8 mouse cellular contexts compared by ENCODE assay signal in genomic region chr7:90265289-90265970, GRCm38 (mm10). TPM values are rescaled to one million over a fixed set of nuclear protein-coding genes. Genes with fewer than 3 reads are reported as not detected.
A peak's percentile ranks its signal among the peaks of the same experiment; 100 is the strongest.
DNase-seq lines count a peak whose midpoint lies in the region; ATAC-seq and TF ChIP-seq lines count a peak whose summit lies in the region.

Gene Ccdc83 (minus strand): TSS chr7:90265777.

- intact Hi-C loops in heart, adult 2 months (cut with DNase I) = loop anchor here (1.0 to 10.0 kb wide), 4 partner anchors 113 to 761 kb away; no protein-coding TSS in a partner anchor

- H3K79me2 ChIP-seq in heart, adult 2 months (replicated peaks; ENCODE audit: control insufficient read depth, insufficient read depth, low read length) = no peaks in the 10 kb centered on the region

- peak; percentile 85 for DNase-seq in 3T3-L1 (ENCODE audit: low read depth, low spot score)
- DNase-seq in adrenal gland, postnatal 36 days = peak; percentile 84 to 87
- DNase-seq in heart, adult 2 months = peak; percentile 82 to 84
- peak; percentile 85 for DNase-seq in kidney, adult 2 months
- peak; percentile 83 for DNase-seq in limb, embryonic 11.5 days (ENCODE audit: low spot score)
- DNase-seq in midbrain, embryonic 14.5 days = peak; percentile 90
- DNase-seq in spleen, adult 12 weeks (ENCODE audit: low spot score) = peak; percentile 53

- H3K4me3 ChIP-seq in embryonic facial prominence, embryonic 13.5 days = peak within 1 kb of the TSS; percentile 37
- H3K4me3 ChIP-seq in heart, adult 2 months = peak within 1 kb of the TSS; percentile 33
- no peak within 1 kb of the TSS for H3K4me3 ChIP-seq in kidney, adult 2 months (ENCODE audit: insufficient read depth, low read depth, low read length)
- no peak within 1 kb of the TSS for H3K4me3 ChIP-seq in limb, embryonic 11.5 days (ENCODE audit: low read depth, low read length)
- H3K4me3 ChIP-seq in midbrain, embryonic 14.5 days (replicated peaks; ENCODE audit: low read depth, low read length) = peak within 1 kb of the TSS; percentile 18; the same call in 1 of the 2 replicates

- no peak for TF ChIP-seq POLR2A in heart, adult 2 months (IDR thresholded peaks at IDR 0.05; ENCODE audit: insufficient read depth, low read depth, low read length)
- no peak for TF ChIP-seq POLR2A in kidney, adult 2 months (IDR thresholded peaks at IDR 0.05; ENCODE audit: low read depth, low read length)

- H3K9ac ChIP-seq in embryonic facial prominence, embryonic 13.5 days = peak within 1 kb of the TSS; percentile 57; the same call in 1 of the 2 replicates
- 0 out of 2 replicates have a peak within 1 kb of the TSS, but pooled peaks have one; percentile 17 for H3K9ac ChIP-seq in heart, adult 2 months (ENCODE audit: low read depth, low read length)
- no peak within 1 kb of the TSS for H3K9ac ChIP-seq in limb, embryonic 11.5 days (ENCODE audit: low read length)
- H3K9ac ChIP-seq in midbrain, embryonic 14.5 days (replicated peaks; ENCODE audit: low read length) = peak within 1 kb of the TSS; percentile 20; the same call in 1 of the 2 replicates

- TF ChIP-seq EP300 in heart, adult 2 months (IDR thresholded peaks at IDR 0.05; ENCODE audit: insufficient read depth, low read depth, low read length) = peak; percentile 75; the same call in 1 of the 2 replicates

- peak within 1 kb of the TSS; percentile 66 for H3K4me2 ChIP-seq in embryonic facial prominence, embryonic 13.5 days
- H3K4me2 ChIP-seq in limb, embryonic 11.5 days (ENCODE audit: low read depth, severe bottlenecking) = peak within 1 kb of the TSS; percentile 44; the same call in 1 of the 2 replicates
- peak within 1 kb of the TSS; percentile 56 for H3K4me2 ChIP-seq in midbrain, embryonic 14.5 days (ENCODE audit: low read length)

- peak; percentile 97 for TF ChIP-seq CTCF in heart, adult 2 months (IDR thresholded peaks at IDR 0.05)
- peak; percentile 93 for TF ChIP-seq CTCF in kidney, adult 2 months (conservative IDR thresholded peaks at IDR 0.05; ENCODE audit: insufficient read depth, insufficient read length, low read depth, low read length)

- ATAC-seq in embryonic facial prominence, embryonic 13.5 days (ENCODE audit: insufficient number of reproducible peaks, insufficient read depth, low FRiP score, low TSS enrichment, low read depth) = peak; percentile 78
- ATAC-seq in limb, embryonic 11.5 days (ENCODE audit: insufficient number of reproducible peaks, low FRiP score, low TSS enrichment, low read depth) = peak; percentile 83
- peak; percentile 81 for ATAC-seq in midbrain, embryonic 14.5 days (ENCODE audit: low FRiP score, low TSS enrichment)

- H3K36me3 ChIP-seq in embryonic facial prominence, embryonic 13.5 days = no peaks in the 10 kb centered on the region
- no peaks in the 10 kb centered on the region for H3K36me3 ChIP-seq in heart, adult 2 months (ENCODE audit: control insufficient read depth, insufficient read depth, low read length)
- H3K36me3 ChIP-seq in kidney, adult 2 months (ENCODE audit: control insufficient read depth, insufficient read depth, low read length) = no peaks in the 10 kb centered on the region
- H3K36me3 ChIP-seq in limb, embryonic 11.5 days (ENCODE audit: control insufficient read depth, insufficient read depth, low read length) = no peaks in the 10 kb centered on the region
- no peaks in the 10 kb centered on the region for H3K36me3 ChIP-seq in midbrain, embryonic 14.5 days (ENCODE audit: control insufficient read depth, insufficient read depth, low read length)

- H3K27me3 ChIP-seq in embryonic facial prominence, embryonic 13.5 days = no peaks in the 10 kb centered on the region
- no peaks in the 10 kb centered on the region for H3K27me3 ChIP-seq in heart, adult 2 months (ENCODE audit: control insufficient read depth, insufficient read depth, low read length)
- H3K27me3 ChIP-seq in kidney, adult 2 months (replicated peaks; ENCODE audit: control insufficient read depth, insufficient read depth, low read length) = no peaks in the 10 kb centered on the region
- H3K27me3 ChIP-seq in limb, embryonic 11.5 days (ENCODE audit: control insufficient read depth, insufficient read depth, low read length) = no peaks in the 10 kb centered on the region
- no peaks in the 10 kb centered on the region for H3K27me3 ChIP-seq in midbrain, embryonic 14.5 days (ENCODE audit: control insufficient read depth, insufficient read depth, low read length)

- 5% methylated on average over 28 of the region's 28 CpGs for WGBS in embryonic facial prominence, embryonic 13.5 days
- WGBS in heart, adult 2 months = 8% methylated on average over 28 of the region's 28 CpGs
- WGBS in kidney, adult 2 months = 7% methylated on average over 28 of the region's 28 CpGs
- WGBS in limb, embryonic 11.5 days = 6% methylated on average over 28 of the region's 28 CpGs
- WGBS in midbrain, embryonic 14.5 days = 8% methylated on average over 28 of the region's 28 CpGs

- no peaks in the 10 kb centered on the region for H3K9me3 ChIP-seq in embryonic facial prominence, embryonic 13.5 days
- H3K9me3 ChIP-seq in limb, embryonic 11.5 days (ENCODE audit: control insufficient read depth, low read length) = no peaks in the 10 kb centered on the region
- no peaks in the 10 kb centered on the region for H3K9me3 ChIP-seq in midbrain, embryonic 14.5 days (ENCODE audit: control insufficient read depth, low read length)

- H3K27ac ChIP-seq in embryonic facial prominence, embryonic 13.5 days = no peak within 1 kb of the TSS
- no peak within 1 kb of the TSS; the same call in 1 of the 2 replicates for H3K27ac ChIP-seq in heart, adult 2 months
- H3K27ac ChIP-seq in kidney, adult 2 months (ENCODE audit: insufficient read depth, low read depth, low read length) = no peak within 1 kb of the TSS
- H3K27ac ChIP-seq in limb, embryonic 11.5 days (replicated peaks; ENCODE audit: low read depth, low read length) = no peak within 1 kb of the TSS
- no peak within 1 kb of the TSS for H3K27ac ChIP-seq in midbrain, embryonic 14.5 days (replicated peaks; ENCODE audit: low read depth, low read length)

- peaks cover 6% of the 10 kb centered on the region for H3K4me1 ChIP-seq in embryonic facial prominence, embryonic 13.5 days
- 0 out of 2 replicates have a peak, but pooled peaks cover 3% of the 10 kb centered on the region for H3K4me1 ChIP-seq in heart, adult 2 months (ENCODE audit: control insufficient read depth, insufficient read depth, low read length)
- no peaks in the 10 kb centered on the region for H3K4me1 ChIP-seq in kidney, adult 2 months (ENCODE audit: control insufficient read depth, insufficient read depth, low read length)
- H3K4me1 ChIP-seq in limb, embryonic 11.5 days (ENCODE audit: control insufficient read depth, insufficient read depth, low read length) = no peaks in the 10 kb centered on the region
- H3K4me1 ChIP-seq in midbrain, embryonic 14.5 days (ENCODE audit: control insufficient read depth, insufficient read depth, low read length) = peaks cover 8% of the 10 kb centered on the region; the same call in 1 of the 2 replicates

RNA-seq across cellular contexts. Expression of gene Ccdc83, which starts in this region (rescaled TPM):
- not detected for total RNA-seq in adrenal gland, postnatal 36 days (2021)
- polyA plus RNA-seq in embryonic facial prominence, embryonic 13.5 days (2015; fragmentation: Nextera tagmentation; extraction: Ambion mirVana) = 0.29 TPM in 1 of 2 replicates, not detected in the other
- total RNA-seq in heart, adult 2 months (2021) = not detected
- polyA plus RNA-seq in heart, adult 2 months (2012; rRNA removed) = 0.10 and 0.26 TPM in 2 replicates
- polyA plus RNA-seq in kidney, adult 2 months (2012; rRNA removed) = not detected in 2 replicates
- polyA plus RNA-seq in limb, embryonic 11.5 days (2014; fragmentation: Nextera tagmentation; extraction: Ambion mirVana) = not detected in 2 replicates
- polyA plus RNA-seq in midbrain, embryonic 14.5 days (2014; fragmentation: Nextera tagmentation; extraction: Ambion mirVana) = not detected in 2 replicates

Comparison
In these comparisons a context has a peak if more than half of its experiments do, and no peak if none do; other contexts are left out.
1. Peak in DNase-seq in adrenal gland, postnatal 36 days; RNA of the gene not detected or under 1 TPM.
2. Peak in ATAC-seq, H3K4me3 ChIP-seq, H3K9ac ChIP-seq and H3K4me2 ChIP-seq in embryonic facial prominence, embryonic 13.5 days; RNA of the gene not detected or under 1 TPM.
3. Peak in DNase-seq, H3K4me3 ChIP-seq and H3K9ac ChIP-seq in heart, adult 2 months; RNA of the gene not detected or under 1 TPM.
4. Peak in DNase-seq in kidney, adult 2 months; RNA of the gene not detected or under 1 TPM.
5. Peak in DNase-seq, ATAC-seq and H3K4me2 ChIP-seq in limb, embryonic 11.5 days; RNA of the gene not detected or under 1 TPM.
6. Peak in DNase-seq, ATAC-seq, H3K4me3 ChIP-seq, H3K9ac ChIP-seq and H3K4me2 ChIP-seq in midbrain, embryonic 14.5 days; RNA of the gene not detected or under 1 TPM.